Mouse (Mus musculus) G1E (cell line): ENCODE data around the gene Sgsm2.

ENCODE experiments used
- CTCF ChIP-seq: IDR thresholded peaks from 2 replicates; pipeline ENCODE4 v1.5.1; 2012; ENCODE audit warnings: low read depth, low read length, inconsistent platforms, mixed read lengths
- GATA1 ChIP-seq: IDR thresholded peaks from 2 replicates; pipeline ENCODE4 v1.6.1; 2012; ENCODE audit warnings: borderline replicate concordance, low read length, inconsistent platforms, mixed read lengths
- GATA2 ChIP-seq: IDR thresholded peaks from 2 replicates; pipeline ENCODE4 v1.6.1; 2012; ENCODE audit warnings: low read depth, low read length, inconsistent platforms, borderline replicate concordance
- POLR2AphosphoS5 ChIP-seq: IDR thresholded peaks from 2 replicates; pipeline ENCODE4 v1.6.1; 2012; ENCODE audit warnings: low read depth, low read length, inconsistent platforms; ENCODE audit not compliant: insufficient replicate concordance
- TAL1 ChIP-seq: conservative IDR thresholded peaks from 2 replicates; pipeline ENCODE4 v1.6.1; 2012; ENCODE audit warnings: low read depth, low read length, inconsistent platforms, mixed read lengths

GRCm38 (mm10) chr11:74925577-74926387, 28.9 kb upstream of the Sgsm2 start, which contains the start of the genes Smg6 and Srr:
- no peak for TF ChIP-seq GATA1
- no peak for TF ChIP-seq CTCF
- no peak for TF ChIP-seq TAL1
- no peak for TF ChIP-seq POLR2AphosphoS5
- no peak for TF ChIP-seq GATA2
